23 mouse cellular contexts compared by ENCODE assay signal in genomic region chr1:54851610-54852009, GRCm38 (mm10).
DNase-seq lines count a peak whose midpoint lies in the region; ATAC-seq and TF ChIP-seq lines count a peak whose summit lies in the region.
"Had no signal": no experiment of that assay in that cellular context is flagged by ENCODE, and none has a peak within 500 bp of the region (broad histone marks: within the 10 kb centered on the region; RNA-seq: fewer than 3 reads in every experiment).

No protein-coding gene starts in this region.

- no peaks in the 10 kb centered on the region for H3K36me3 ChIP-seq in kidney, embryonic 14.5 days (ENCODE audit: control insufficient read depth, insufficient read depth, low read length)
- H3K36me3 ChIP-seq in embryonic facial prominence, embryonic 10.5 days (replicated peaks) = no peaks in the 10 kb centered on the region
- H3K36me3 ChIP-seq in limb, embryonic 14.5 days (ENCODE audit: control insufficient read depth, insufficient read depth, low read length) = no peaks in the 10 kb centered on the region
- H3K36me3 ChIP-seq: forebrain, embryonic 12.5 days; G1E; heart, embryonic 13.5 days; hindbrain, embryonic 12.5 days; kidney, embryonic 15.5 days; midbrain, embryonic 12.5 days had no signal

- no peaks in the 10 kb centered on the region for H3K9me3 ChIP-seq in kidney, embryonic 14.5 days (ENCODE audit: control insufficient read depth, low read length)
- H3K9me3 ChIP-seq in embryonic facial prominence, embryonic 10.5 days = no peaks in the 10 kb centered on the region
- no peaks in the 10 kb centered on the region for H3K9me3 ChIP-seq in limb, embryonic 14.5 days (ENCODE audit: control insufficient read depth, low read length)
- H3K9me3 ChIP-seq: forebrain, embryonic 12.5 days; G1E; heart, embryonic 13.5 days; hindbrain, embryonic 12.5 days; kidney, embryonic 15.5 days; midbrain, embryonic 12.5 days had no signal

- H3K4me1 ChIP-seq in kidney, embryonic 14.5 days (ENCODE audit: control insufficient read depth, insufficient read depth, low read length) = peaks cover 7% of the 10 kb centered on the region
- peaks cover 65% of the 10 kb centered on the region for H3K4me1 ChIP-seq in embryonic facial prominence, embryonic 10.5 days
- H3K4me1 ChIP-seq in limb, embryonic 14.5 days (ENCODE audit: control insufficient read depth, insufficient read depth, low read length) = peaks cover 28% of the 10 kb centered on the region

- WGBS in kidney, embryonic 14.5 days = 16% methylated on average over 9 of the region's 9 CpGs
- 53% methylated on average over 9 of the region's 9 CpGs for WGBS in embryonic facial prominence, embryonic 10.5 days
- 12% methylated on average over 9 of the region's 9 CpGs for WGBS in limb, embryonic 14.5 days

- ATAC-seq in kidney, embryonic 14.5 days (ENCODE audit: low FRiP score, low TSS enrichment) = peak; percentile 64; the same call in 1 of the 2 replicates
- peak; percentile 68; the same call in 1 of the 2 replicates for ATAC-seq in limb, embryonic 14.5 days (ENCODE audit: low FRiP score, low read depth)
- ATAC-seq: intestine, postnatal 0 days had no signal

- H3K9ac ChIP-seq in kidney, embryonic 14.5 days (ENCODE audit: low read depth, low read length) = no peak overlapping the region
- no peak overlapping the region for H3K9ac ChIP-seq in limb, embryonic 14.5 days (ENCODE audit: low read depth, low read length, severe bottlenecking)
- H3K9ac ChIP-seq: forebrain, embryonic 12.5 days; heart, embryonic 13.5 days; hindbrain, embryonic 12.5 days; kidney, embryonic 15.5 days; midbrain, embryonic 12.5 days had no signal

- no peak for TF ChIP-seq POLR2A in limb, embryonic 14.5 days (IDR thresholded peaks at IDR 0.05; ENCODE audit: borderline replicate concordance, extremely low read depth, insufficient read depth, insufficient read length)

- H3K27ac ChIP-seq in kidney, embryonic 14.5 days (ENCODE audit: low read depth, low read length) = no peak overlapping the region
- H3K27ac ChIP-seq in embryonic facial prominence, embryonic 10.5 days (replicated peaks) = no peak overlapping the region
- no peak overlapping the region for H3K27ac ChIP-seq in limb, embryonic 14.5 days (replicated peaks; ENCODE audit: low read depth, low read length)
- H3K27ac ChIP-seq: forebrain, embryonic 12.5 days; heart, adult 2 months; heart, embryonic 13.5 days; hindbrain, embryonic 12.5 days; kidney, embryonic 15.5 days; layer of hippocampus, adult 2 months; midbrain, embryonic 12.5 days had no signal

- no peak for DNase-seq in kidney, postnatal 36 days
- DNase-seq in NIH3T3 (ENCODE audit: low read depth) = peak; percentile 25
- peak; percentile 28 for DNase-seq in embryonic facial prominence, embryonic 10.5 days (ENCODE audit: low spot score)
- DNase-seq in limb, embryonic 14.5 days (ENCODE audit: low spot score) = peak; percentile 70
- DNase-seq in heart, adult 11 months = no peak
- no peak for DNase-seq in thymus, adult 18-20 months
- DNase-seq: adrenal gland, adult 2 months; B cell, adult 2 months; cerebellum, adult 11-12 months; cerebellum, postnatal 10 days; gastrocnemius, postnatal 14 days; heart, adult 2 months; heart, postnatal 14 days had no signal

- H3K4me2 ChIP-seq in kidney, embryonic 14.5 days (replicated peaks; ENCODE audit: low read depth, low read length) = no peak overlapping the region
- no peak overlapping the region; the same call in 1 of the 2 replicates for H3K4me2 ChIP-seq in limb, embryonic 14.5 days (replicated peaks; ENCODE audit: low read depth, low read length, severe bottlenecking)
- H3K4me2 ChIP-seq: forebrain, embryonic 12.5 days; heart, embryonic 13.5 days; hindbrain, embryonic 12.5 days; kidney, embryonic 15.5 days; midbrain, embryonic 12.5 days had no signal

- no peak overlapping the region for H3K4me3 ChIP-seq in kidney, embryonic 14.5 days (ENCODE audit: low read length)
- no peak overlapping the region for H3K4me3 ChIP-seq in embryonic facial prominence, embryonic 10.5 days
- no peak overlapping the region for H3K4me3 ChIP-seq in limb, embryonic 14.5 days (replicated peaks; ENCODE audit: low read length)
- H3K4me3 ChIP-seq: forebrain, embryonic 12.5 days; heart, adult 2 months; heart, embryonic 13.5 days; hindbrain, embryonic 12.5 days; kidney, embryonic 15.5 days; layer of hippocampus, adult 2 months; midbrain, embryonic 12.5 days had no signal

- H3K27me3 ChIP-seq in kidney, embryonic 14.5 days (ENCODE audit: control insufficient read depth, insufficient read depth, low read length) = no peaks in the 10 kb centered on the region
- H3K27me3 ChIP-seq in embryonic facial prominence, embryonic 10.5 days (replicated peaks; ENCODE audit: low read depth, poor library complexity, severe bottlenecking) = no peaks in the 10 kb centered on the region
- no peaks in the 10 kb centered on the region for H3K27me3 ChIP-seq in limb, embryonic 14.5 days (ENCODE audit: control insufficient read depth, insufficient read depth, low read length)
- H3K27me3 ChIP-seq: CH12.LX; heart, embryonic 13.5 days; hindbrain, embryonic 12.5 days; kidney, embryonic 15.5 days; midbrain, embryonic 12.5 days had no signal

Comparison
In these comparisons a context has a peak if more than half of its experiments do, and no peak if none do; other contexts are left out.
1. DNase-seq: peak in NIH3T3 (single experiment), embryonic facial prominence, embryonic 10.5 days (single experiment) and limb, embryonic 14.5 days (single experiment); none in kidney, postnatal 36 days (0 of 2), heart, adult 11 months (single experiment) and thymus, adult 18-20 months (0 of 2).